Mouse (Mus musculus): ENCODE results near the gene Ddc.

GRCm38 (mm10) chr11:11931688-11932087 is 33.7 kb upstream of the Ddc start:
- no peak for TF ChIP-seq POLR2A (IDR thresholded peaks at IDR 0.05; ENCODE audit: insufficient read depth, low read depth, low read length)
- TF ChIP-seq CTCF (IDR thresholded peaks at IDR 0.05; ENCODE audit: insufficient read depth, low read depth, low read length) = no peak
